Mouse (Mus musculus) neural tube, embryonic 12.5 days (tissue): ENCODE measurements around the gene Gpr182. TPM values are rescaled to one million over a fixed set of nuclear protein-coding genes. Genes with fewer than 3 reads are reported as not detected.

Experiments used
- ATAC-seq: fragments of 200-750 bp; cut with Nextera tagmentation; 2 replicates; pipeline ENCODE4 v1.8.0; 2017; ENCODE audit warnings: low read depth, mild to moderate bottlenecking, moderate TSS enrichment, moderate library complexity; ENCODE audit not compliant: low FRiP score
- H3K27ac ChIP-seq: fragments of 300-500 bp; sonication (generic); 2 replicates; pipeline ENCODE4 v1.5.1; 2016
- H3K27me3 ChIP-seq: fragments of 300-500 bp; sonication (generic); replicated peaks from 2 replicates; pipeline ENCODE4 v1.6.1; 2016; ENCODE audit warnings: mild to moderate bottlenecking
- H3K36me3 ChIP-seq: fragments of 300-500 bp; sonication (generic); 2 replicates; pipeline ENCODE4 v1.6.1; 2016; ENCODE audit warnings: mild to moderate bottlenecking
- H3K4me1 ChIP-seq: fragments of 300-500 bp; sonication (generic); 2 replicates; pipeline ENCODE4 v1.6.1; 2016
- H3K4me2 ChIP-seq: fragments of 300-500 bp; sonication (generic); replicated peaks from 2 replicates; pipeline ENCODE4 v1.6.1; 2016; ENCODE audit warnings: mild to moderate bottlenecking
- H3K4me3 ChIP-seq: fragments of 300-500 bp; sonication (generic); 2 replicates; pipeline ENCODE4 v1.5.1; 2016
- H3K9ac ChIP-seq: fragments of 300-500 bp; sonication (generic); 2 replicates; pipeline ENCODE4 v1.6.1; 2016; ENCODE audit warnings: mild to moderate bottlenecking
- H3K9me3 ChIP-seq: fragments of 300-500 bp; sonication (generic); 2 replicates; pipeline ENCODE4 v1.6.1; 2016; ENCODE audit warnings: mild to moderate bottlenecking
- WGBS: fragments of 180-500 bp; shearing (Covaris S2); methylation state at CpG from one replicate; pipeline ENCODE4 v1.1.7; 2016; 5-methylcytosine and 5-hydroxymethylcytosine counted together
- polyA plus RNA-seq: library from polyadenylated mRNA; unstranded; fragments of >200 nt; fragmentation: Nextera tagmentation; extraction: Ambion mirVana; gene quantifications from 2 replicates; pipeline ENCODE4 v1.2.1, GENCODE M21; 2016

Gene Gpr182
- polyA plus RNA-seq, 1 experiment from 2014 or later, result 0.28 TPM

GRCm38 (mm10) chr10:127754566-127755166 lies 3.1 kb upstream of the Gpr182 start:
- H3K27me3 ChIP-seq, result no peaks in the 10 kb centered on the region
- H3K36me3 ChIP-seq, result no peaks in the 10 kb centered on the region
- H3K4me2 ChIP-seq, result no peak overlapping the region
- WGBS, result 85% methylated on average over 6 of the region's 6 CpGs
- 0 out of 2 replicates have a peak, but pooled peaks cover 8% of the 10 kb centered on the region for H3K4me1 ChIP-seq
- H3K9ac ChIP-seq, result no peak overlapping the region
- no peak for ATAC-seq
- 0 out of 2 replicates have a peak, but pooled peaks cover 2% of the 10 kb centered on the region for H3K9me3 ChIP-seq
- no peak overlapping the region for H3K27ac ChIP-seq
- H3K4me3 ChIP-seq, result no peak overlapping the region

GRCm38 (mm10) chr10:127750136-127750777 lies 1.3 kb downstream of the Gpr182 start:
- ATAC-seq, result no peak
- WGBS, result 50% methylated on average over 24 of the region's 24 CpGs
- Histone ChIP-seq H3K4me1 (peaks cover 26% of the 10 kb centered on the region), H3K9me3 (no peaks in the 10 kb centered on the region), H3K4me3 (no peak overlapping the region), H3K27ac (no peak overlapping the region), H3K27me3 (no peaks in the 10 kb centered on the region), H3K4me2 (peak overlapping the region; percentile 37), H3K9ac (no peak overlapping the region), H3K36me3 (peaks cover 33% of the 10 kb centered on the region)

- H3K36me3 ChIP-seq, result peaks cover 44% of the 10 kb centered on the region
- H3K4me1 ChIP-seq, result peaks cover 26% of the 10 kb centered on the region
- H3K27ac ChIP-seq, result no peak overlapping the region
- no peak overlapping the region for H3K4me3 ChIP-seq
- H3K9me3 ChIP-seq, result no peaks in the 10 kb centered on the region
- H3K27me3 ChIP-seq, result no peaks in the 10 kb centered on the region
- peak overlapping the region; percentile 37 for H3K4me2 ChIP-seq
- 5% methylated on average over 8 of the region's 8 CpGs for WGBS
- no peak overlapping the region for H3K9ac ChIP-seq
- no peak for ATAC-seq
Observed at GRCm38 (mm10) chr10:127748847-127749612, 2.5 kb downstream of the Gpr182 start.

DNA sequence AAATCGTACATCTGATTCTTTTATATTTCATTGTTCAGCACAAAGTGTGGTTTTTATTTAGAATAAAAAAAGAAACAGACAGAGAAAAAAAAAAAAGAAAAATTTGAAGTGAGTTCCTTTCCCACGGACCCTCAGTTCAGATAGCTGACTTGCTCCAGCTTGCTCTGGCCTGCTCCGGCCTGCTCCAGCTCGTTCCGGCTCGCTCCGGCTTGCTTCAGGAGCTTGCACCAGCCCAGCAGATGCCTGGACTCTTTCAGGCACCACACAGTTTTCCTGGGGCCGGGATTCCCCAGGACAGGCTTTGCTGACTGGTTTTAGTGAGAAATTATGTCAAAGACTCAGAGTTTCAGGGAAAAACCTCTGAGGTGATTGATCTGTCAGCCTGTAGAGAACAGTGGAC lies 4.3 kb downstream of the Gpr182 start:
- WGBS, result 91% methylated on average over 8 of the region's 8 CpGs
- Histone ChIP-seq H3K36me3 (peaks cover 62% of the 10 kb centered on the region), H3K9me3 (no peaks in the 10 kb centered on the region), H3K27me3 (no peaks in the 10 kb centered on the region), H3K4me3 (no peak overlapping the region), H3K4me2 (no peak overlapping the region), H3K4me1 (peaks cover 26% of the 10 kb centered on the region), H3K27ac (no peak overlapping the region), H3K9ac (no peak overlapping the region)
- no peak for ATAC-seq

DNA sequence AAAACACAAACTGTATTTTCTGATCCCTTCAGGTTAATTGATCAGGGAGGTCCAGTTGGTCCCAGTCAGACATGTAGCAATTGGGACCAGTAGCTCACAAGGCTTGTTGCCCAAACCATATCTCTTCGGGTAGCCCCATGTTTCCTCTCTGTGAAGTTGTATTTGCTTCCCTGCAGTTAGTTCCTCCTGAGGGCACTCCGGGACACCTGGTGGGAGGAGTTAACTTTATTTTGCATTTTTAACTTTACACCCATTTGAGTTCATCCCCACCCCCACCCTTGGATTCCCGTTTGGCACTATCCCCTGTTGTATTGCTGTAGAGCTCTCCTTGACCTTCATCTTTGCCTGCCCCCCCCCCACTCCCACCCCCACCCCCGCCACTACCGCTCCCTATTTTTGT lies 5.6 kb downstream of the Gpr182 start:
- Histone ChIP-seq H3K4me1 (peaks cover 30% of the 10 kb centered on the region), H3K4me3 (no peak overlapping the region), H3K9ac (no peak overlapping the region), H3K9me3 (no peaks in the 10 kb centered on the region), H3K27ac (no peak overlapping the region), H3K4me2 (no peak overlapping the region), H3K36me3 (peaks cover 72% of the 10 kb centered on the region), H3K27me3 (no peaks in the 10 kb centered on the region)
- no peak for ATAC-seq
- 84% methylated on average over 5 of the region's 5 CpGs for WGBS

DNA sequence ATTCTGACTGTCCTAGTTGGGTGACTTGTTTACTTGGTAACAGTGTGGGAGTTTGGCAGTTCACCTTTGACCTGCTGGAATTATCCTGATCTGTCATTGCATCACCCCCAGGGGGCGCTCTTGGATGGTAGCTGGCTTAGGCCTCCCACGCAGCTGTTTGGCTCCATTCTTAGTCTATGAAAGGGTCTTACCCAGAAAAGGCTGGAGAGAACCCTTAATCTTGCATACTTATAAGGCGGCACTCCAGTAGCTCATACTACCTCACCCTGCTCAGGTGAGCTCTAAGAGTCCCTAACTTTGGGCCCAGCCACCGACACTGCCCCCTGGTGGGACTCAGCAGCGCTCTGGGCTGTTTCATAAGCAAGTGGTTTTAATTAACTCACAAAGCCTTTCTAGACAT lies 6.9 kb downstream of the Gpr182 start:
- ATAC-seq, result no peak
- Histone ChIP-seq H3K9me3 (no peaks in the 10 kb centered on the region), H3K4me2 (no peak overlapping the region), H3K27me3 (no peaks in the 10 kb centered on the region), H3K9ac (no peak overlapping the region), H3K36me3 (peaks cover 72% of the 10 kb centered on the region), H3K4me1 (peaks cover 32% of the 10 kb centered on the region), H3K4me3 (no peak overlapping the region), H3K27ac (no peak overlapping the region)
- 68% methylated on average over 5 of the region's 5 CpGs for WGBS

DNA sequence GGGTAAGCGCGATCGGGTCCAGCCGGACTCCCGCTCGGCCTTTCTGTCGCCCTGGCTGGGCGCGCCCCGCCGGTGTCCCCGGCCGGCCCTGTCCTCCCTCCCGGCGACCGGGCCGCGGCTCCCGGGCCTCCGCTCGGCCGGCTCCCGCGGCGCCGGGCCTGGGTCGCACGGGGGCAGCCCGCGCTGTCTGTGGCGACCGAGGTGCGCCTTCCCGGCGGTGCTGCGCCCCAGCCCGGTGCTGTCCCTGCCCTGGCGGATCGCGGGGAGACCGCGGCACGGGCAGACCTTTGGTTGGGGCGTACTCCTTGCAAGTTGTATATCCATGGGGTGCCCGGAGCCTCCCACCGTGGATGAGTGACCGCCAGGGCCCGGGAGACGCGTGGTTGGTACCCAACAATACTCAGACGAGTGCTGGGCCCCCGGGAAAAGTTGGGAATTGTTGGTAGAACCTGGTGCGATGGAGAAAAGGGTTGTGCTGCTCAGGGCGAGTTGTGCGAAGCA lies 11.8 kb downstream of the Gpr182 start:
- H3K9ac ChIP-seq, result peak overlapping the region; percentile 96
- peak overlapping the region; percentile 50; the same call in 1 of the 2 replicates for H3K27ac ChIP-seq
- peak overlapping the region; percentile 84 for H3K4me2 ChIP-seq
- peaks cover 34% of the 10 kb centered on the region for H3K36me3 ChIP-seq
- peaks cover 14% of the 10 kb centered on the region for H3K4me1 ChIP-seq
- WGBS, result under 1% methylated on average over 49 of the region's 55 CpGs
- H3K27me3 ChIP-seq, result no peaks in the 10 kb centered on the region
- no peaks in the 10 kb centered on the region for H3K9me3 ChIP-seq
- peak; percentile 73 for ATAC-seq
- peak overlapping the region; percentile 99 for H3K4me3 ChIP-seq

DNA sequence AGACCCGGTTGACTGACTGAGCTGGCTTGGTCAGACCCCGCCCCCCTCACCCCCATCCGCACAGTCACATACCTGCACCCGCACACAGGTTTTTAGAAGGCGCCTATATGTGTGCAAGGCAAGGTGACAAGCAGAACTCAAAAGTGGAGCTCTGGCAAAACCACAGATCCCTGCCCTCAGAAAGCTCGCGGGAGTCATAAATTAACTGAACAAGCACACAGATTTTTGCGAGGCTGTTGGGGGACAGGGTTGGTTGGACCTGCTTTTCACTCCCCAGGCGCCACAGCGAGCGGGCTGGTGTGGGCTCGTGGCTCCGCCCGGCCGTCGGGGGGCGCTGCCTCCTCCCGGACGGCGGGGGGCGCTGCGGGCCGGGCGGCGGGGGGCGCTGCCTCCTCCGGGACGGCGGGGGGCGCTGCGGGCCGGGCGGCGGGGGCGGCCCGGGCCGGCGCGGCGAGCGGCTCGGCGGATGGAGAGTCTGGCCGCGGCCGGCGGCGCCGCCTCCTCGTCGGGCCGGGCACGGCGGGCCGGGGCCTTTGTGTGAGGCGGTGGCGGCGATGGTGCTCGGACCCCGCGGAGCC lies 12.4 kb downstream of the Gpr182 start, which contains the start of gene Zbtb39:
TSS of gene Zbtb39 (plus strand) at position 456 of the 578 bp plus-strand sequence.
- H3K27ac ChIP-seq, result peak within 1 kb of the TSS; percentile 50; the same call in 1 of the 2 replicates
- peaks cover 29% of the 10 kb centered on the region for H3K36me3 ChIP-seq
- peak within 1 kb of the TSS; percentile 84 for H3K4me2 ChIP-seq
- no peaks in the 10 kb centered on the region for H3K9me3 ChIP-seq
- peaks cover 14% of the 10 kb centered on the region for H3K4me1 ChIP-seq
- 2% methylated on average over 37 of the region's 61 CpGs for WGBS
- peak; percentile 84 for ATAC-seq
- H3K9ac ChIP-seq, result peak within 1 kb of the TSS; percentile 96
- H3K4me3 ChIP-seq, result peak within 1 kb of the TSS; percentile 99
- no peaks in the 10 kb centered on the region for H3K27me3 ChIP-seq

DNA sequence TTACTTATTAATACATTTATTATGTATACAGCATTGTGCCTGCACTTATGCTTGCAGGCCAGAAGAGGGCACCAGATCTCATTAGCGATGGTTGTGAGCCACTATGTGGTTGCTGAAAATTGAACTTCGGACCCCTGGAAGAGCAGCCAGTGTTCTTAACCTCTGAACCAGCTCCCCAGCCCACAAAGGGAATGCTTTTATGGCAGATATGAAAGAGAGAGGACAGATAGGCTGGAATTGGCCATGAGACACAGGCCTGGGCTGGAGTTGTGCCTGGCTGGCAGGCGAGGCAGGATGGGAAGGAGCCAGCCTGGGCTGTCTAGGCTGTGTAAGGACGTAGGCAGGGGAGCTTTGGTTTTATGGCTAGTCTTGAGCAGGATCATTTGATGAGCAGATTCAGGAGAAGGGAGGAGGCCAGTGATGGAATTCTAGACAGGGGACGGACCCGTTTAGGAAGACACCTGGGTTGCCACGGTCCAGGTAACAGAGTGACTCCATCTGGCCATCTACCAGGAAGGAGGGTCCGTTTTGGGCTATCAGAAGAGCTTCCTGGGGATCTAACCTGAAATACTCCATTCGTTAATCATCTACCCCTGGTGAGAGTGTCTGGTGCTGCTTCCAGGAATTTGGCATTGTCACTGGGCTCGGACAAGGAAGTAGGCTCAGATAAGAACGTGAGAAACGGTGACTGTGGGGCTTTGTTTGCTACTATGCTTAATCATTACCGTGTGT lies 13.2 kb downstream of the Gpr182 start:
- no peak overlapping the region; the same call in 1 of the 2 replicates for H3K27ac ChIP-seq
- no peak overlapping the region for H3K4me3 ChIP-seq
- peaks cover 14% of the 10 kb centered on the region for H3K4me1 ChIP-seq
- H3K9ac ChIP-seq, result no peak overlapping the region
- no peak overlapping the region for H3K4me2 ChIP-seq
- H3K36me3 ChIP-seq, result peaks cover 20% of the 10 kb centered on the region
- WGBS, result 52% methylated on average over 13 of the region's 13 CpGs
- no peaks in the 10 kb centered on the region for H3K27me3 ChIP-seq
- no peaks in the 10 kb centered on the region for H3K9me3 ChIP-seq
- no peak for ATAC-seq

GRCm38 (mm10) chr10:127737552-127737951 lies 14.0 kb downstream of the Gpr182 start:
- H3K4me2 ChIP-seq, result no peak overlapping the region
- peaks cover 14% of the 10 kb centered on the region for H3K4me1 ChIP-seq
- H3K9ac ChIP-seq, result no peak overlapping the region
- ATAC-seq, result no peak
- H3K27ac ChIP-seq, result no peak overlapping the region
- 29% methylated on average over 2 of the region's 2 CpGs for WGBS
- H3K9me3 ChIP-seq, result no peaks in the 10 kb centered on the region
- no peaks in the 10 kb centered on the region for H3K27me3 ChIP-seq
- no peak overlapping the region for H3K4me3 ChIP-seq
- peaks cover 13% of the 10 kb centered on the region for H3K36me3 ChIP-seq

DNA sequence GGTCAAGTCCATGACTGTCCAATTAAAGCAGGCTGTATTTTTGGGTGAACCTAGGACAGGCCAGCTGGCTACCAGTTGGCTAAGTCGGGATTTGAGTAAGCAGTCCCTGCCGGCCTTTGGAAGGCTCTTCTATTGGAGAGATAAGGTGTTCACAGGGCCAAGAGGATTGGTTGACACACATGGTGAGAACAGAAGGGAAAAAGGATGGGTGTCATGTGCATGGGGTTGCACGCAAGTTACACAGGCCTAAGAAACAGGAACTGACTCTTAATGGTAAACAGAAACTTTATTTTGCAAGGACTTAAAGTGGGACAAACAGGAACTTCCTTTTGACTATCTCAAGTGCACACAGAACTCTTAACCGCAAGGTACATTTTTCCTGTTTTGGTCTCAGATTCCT lies 14.6 kb downstream of the Gpr182 start:
- Histone ChIP-seq H3K36me3 (peaks cover 6% of the 10 kb centered on the region), H3K4me2 (no peak overlapping the region), H3K27ac (no peak overlapping the region), H3K4me3 (no peak overlapping the region), H3K4me1 (peaks cover 14% of the 10 kb centered on the region), H3K9ac (no peak overlapping the region), H3K27me3 (no peaks in the 10 kb centered on the region), H3K9me3 (no peaks in the 10 kb centered on the region)
- 84% methylated on average over 4 of the region's 4 CpGs for WGBS
- ATAC-seq, result no peak
